Mouse (Mus musculus) thymus, adult 2 months (tissue): Measurements from ENCODE around the gene Filip1. TPM values are rescaled to one million over a fixed set of nuclear protein-coding genes. Genes with fewer than 3 reads are reported as not detected.

Source experiments
- DNase-seq: peaks from one replicate; pipeline ENCODE4 v3.0.0; 2021
- H3K27ac ChIP-seq: fragments of 200-500 bp; 2 replicates; pipeline ENCODE4 v1.5.1; 2012; ENCODE audit warnings: low read length, control low read depth; ENCODE audit not compliant: control insufficient read depth, insufficient read depth
- H3K27me3 ChIP-seq: fragments of 200-500 bp; 2 replicates; pipeline ENCODE4 v1.6.1; 2012; ENCODE audit warnings: mild to moderate bottlenecking, low read length, moderate library complexity, mixed read lengths; ENCODE audit not compliant: control insufficient read depth, insufficient read depth
- H3K36me3 ChIP-seq: fragments of 200-500 bp; 2 replicates; pipeline ENCODE4 v1.6.1; 2012; ENCODE audit warnings: mild to moderate bottlenecking, low read length, moderate library complexity; ENCODE audit not compliant: control insufficient read depth, insufficient read depth
- H3K4me1 ChIP-seq: fragments of 200-500 bp; replicated peaks from 2 replicates; pipeline ENCODE4 v1.6.1; 2012; ENCODE audit warnings: low read length; ENCODE audit not compliant: control insufficient read depth, insufficient read depth
- H3K4me3 ChIP-seq: fragments of 200-500 bp; 2 replicates; pipeline ENCODE4 v1.5.1; 2012; ENCODE audit warnings: mild to moderate bottlenecking, low read length, control low read depth, moderate library complexity; ENCODE audit not compliant: control insufficient read depth, insufficient read depth
- CTCF ChIP-seq: fragments of 200-500 bp; IDR thresholded peaks from 2 replicates; pipeline ENCODE4 v1.5.1; 2012; ENCODE audit warnings: mild to moderate bottlenecking, control low read depth, low read length, moderate library complexity, borderline replicate concordance; ENCODE audit not compliant: control insufficient read depth, poor library complexity, insufficient read depth; ENCODE audit errors: extremely low read depth
- POLR2A ChIP-seq: fragments of 200-500 bp; IDR thresholded peaks from 2 replicates; pipeline ENCODE4 v1.6.1; 2012; ENCODE audit warnings: mild to moderate bottlenecking, low read length, control low read depth, moderate library complexity; ENCODE audit not compliant: control insufficient read depth, poor library complexity, insufficient read depth; ENCODE audit errors: extremely low read depth
- WGBS: fragments of 180-500 bp; shearing (Covaris S2); methylation state at CpG from one replicate; pipeline ENCODE4 v1.1.7; 2018; 5-methylcytosine and 5-hydroxymethylcytosine counted together
- polyA plus RNA-seq: library from polyadenylated mRNA; depleted of rRNA; stranded (reverse); fragments of >200 nt; gene quantifications from 2 replicates; pipeline ENCODE4 v1.2.3, GENCODE M21; 2012

Gene Filip1
- polyA plus RNA-seq, 1 experiment = 0.90 TPM

DNA sequence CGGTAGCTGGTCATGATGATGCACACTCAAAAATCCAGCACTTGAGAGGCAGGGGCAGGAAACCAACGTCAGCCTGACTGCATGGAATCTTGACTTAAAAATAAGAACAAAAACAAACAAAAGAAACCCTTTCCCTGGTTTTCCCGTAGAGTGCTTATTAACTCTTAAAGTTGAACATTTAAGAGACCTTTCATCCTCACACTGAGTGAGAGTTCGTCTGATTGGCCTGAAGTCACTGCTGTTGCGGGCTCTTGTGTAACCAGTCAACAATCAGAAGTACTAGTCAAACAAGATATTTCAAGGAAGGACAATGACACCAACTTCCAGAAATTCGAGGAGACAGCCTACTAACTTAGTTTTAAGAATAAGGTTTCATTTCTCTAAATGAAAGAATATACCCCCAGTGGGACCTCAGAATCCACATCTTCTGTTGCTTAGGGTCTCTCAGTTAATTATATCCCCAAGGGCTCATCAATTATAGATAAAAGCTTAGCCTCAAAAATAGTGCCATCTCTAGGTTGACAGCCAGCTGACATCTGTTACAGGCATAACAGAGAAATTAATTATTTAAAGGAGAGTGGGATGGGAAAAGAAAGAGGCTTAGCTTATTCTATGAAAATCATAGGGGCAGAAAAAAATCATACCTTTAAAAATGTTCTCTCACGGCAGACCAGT lies 216.1 kb downstream of the Filip1 start:
- no peaks in the 10 kb centered on the region for H3K36me3 ChIP-seq
- peaks cover 6% of the 10 kb centered on the region for H3K4me1 ChIP-seq
- 92% methylated on average over 7 of the region's 7 CpGs for WGBS
- no peak overlapping the region for H3K27ac ChIP-seq
- no peak for DNase-seq
- H3K27me3 ChIP-seq = no peaks in the 10 kb centered on the region
- TF ChIP-seq POLR2A (no peak), CTCF (no peak)
- no peak overlapping the region for H3K4me3 ChIP-seq

DNA sequence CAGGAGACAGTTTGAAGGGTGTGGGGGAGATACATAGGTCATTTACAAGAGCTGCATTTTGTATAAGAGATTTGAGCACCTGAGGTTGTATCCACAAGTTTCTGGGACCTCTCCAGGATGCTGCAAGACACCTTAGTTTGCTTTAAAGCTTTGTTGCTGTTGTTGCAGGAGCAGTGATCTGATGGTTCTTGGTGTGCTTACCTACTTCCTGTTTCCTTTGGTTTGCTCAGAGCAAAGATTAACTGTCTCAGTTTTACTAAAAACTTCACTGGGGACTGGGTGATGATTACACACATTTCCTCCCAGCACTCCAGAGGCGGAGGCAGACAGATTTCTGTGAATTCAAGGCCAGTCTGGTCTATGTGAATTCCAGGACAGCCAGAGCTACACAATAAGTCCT lies 217.6 kb downstream of the Filip1 start:
- Histone ChIP-seq H3K27me3 (no peaks in the 10 kb centered on the region), H3K27ac (peak overlapping the region; percentile 55), H3K36me3 (no peaks in the 10 kb centered on the region), H3K4me3 (no peak overlapping the region), H3K4me1 (peaks cover 6% of the 10 kb centered on the region)
- peak; percentile 18 for DNase-seq
- WGBS = 16% methylated on average over 1 of the region's 1 CpGs
- TF ChIP-seq CTCF = no peak
- no peak for TF ChIP-seq POLR2A

DNA sequence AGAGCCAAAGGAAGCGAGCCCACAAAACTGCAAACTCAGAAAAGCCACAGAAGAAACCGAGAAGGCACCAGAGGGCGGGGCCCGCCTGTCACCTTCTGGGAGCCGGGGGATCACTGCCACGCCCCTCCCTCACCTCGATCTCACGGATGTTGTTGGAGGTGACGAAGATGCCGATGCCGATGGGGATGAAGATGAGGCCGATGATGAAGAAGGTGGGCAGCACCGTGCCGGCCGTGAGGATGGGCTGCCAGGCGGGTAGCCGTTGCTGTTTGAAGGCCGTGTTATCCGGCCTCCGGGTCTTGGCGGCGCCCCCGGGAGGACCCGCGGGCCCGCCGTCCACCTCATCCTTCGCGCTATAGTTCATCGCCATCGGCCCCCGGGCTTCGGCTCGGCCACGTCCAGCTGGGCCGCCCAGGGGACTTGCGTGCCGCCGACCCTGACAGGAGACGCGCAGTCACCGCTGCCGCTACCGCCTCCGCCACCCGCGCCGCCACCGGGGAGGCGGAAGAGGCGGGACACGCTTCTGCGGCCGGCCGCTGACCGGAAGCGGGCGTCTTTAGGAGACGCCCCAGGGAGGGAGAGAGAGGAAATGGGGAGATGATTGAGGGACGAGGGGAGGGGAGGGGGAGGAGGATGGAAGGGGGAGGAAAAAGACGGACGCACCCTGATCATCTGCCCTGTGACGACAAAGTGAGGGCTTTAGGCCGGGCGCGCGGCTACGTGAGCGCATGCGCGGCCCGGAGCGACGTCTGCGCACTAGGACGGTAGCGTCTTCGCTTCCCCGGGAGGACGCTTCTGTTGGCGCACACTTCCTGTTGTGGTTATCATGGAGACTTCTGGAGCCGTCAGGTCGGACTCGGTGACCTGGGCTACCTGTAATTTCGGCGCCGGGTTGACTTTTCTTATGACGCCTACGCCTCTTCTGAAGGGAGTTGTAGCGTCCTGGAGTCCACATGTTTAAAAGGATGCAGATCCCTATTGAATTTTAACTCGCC lies 219.5 kb downstream of the Filip1 start, which contains the start of gene Tmem30a:
Tmem30a (minus strand) TSS at position 667 of the 995 bp plus-strand sequence.
- H3K4me1 ChIP-seq = peaks cover 9% of the 10 kb centered on the region
- peak within 1 kb of the TSS; percentile 68 for H3K4me3 ChIP-seq
- no peaks in the 10 kb centered on the region for H3K36me3 ChIP-seq
- no peak for TF ChIP-seq CTCF
- peak; percentile 74 for TF ChIP-seq POLR2A
- peak; percentile 86 for DNase-seq
- WGBS = under 1% methylated on average over 91 of the region's 91 CpGs
- H3K27ac ChIP-seq = peak within 1 kb of the TSS; percentile 77
- no peaks in the 10 kb centered on the region for H3K27me3 ChIP-seq

DNA sequence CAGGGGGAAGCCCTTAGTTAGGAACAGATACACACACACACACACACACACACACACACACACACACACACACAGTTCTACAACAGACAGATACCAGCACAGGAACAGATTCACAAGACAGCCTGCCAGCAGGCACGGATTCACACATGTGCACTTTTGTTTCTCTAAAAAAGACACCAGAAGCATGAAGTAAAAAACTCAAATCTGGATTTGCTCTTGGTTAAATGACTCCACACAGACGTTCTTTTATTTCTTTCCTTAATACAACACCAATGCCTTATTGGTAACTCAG lies 226.9 kb downstream of the Filip1 start:
- TF ChIP-seq POLR2A (no peak), CTCF (no peak)
- Histone ChIP-seq H3K27me3 (no peaks in the 10 kb centered on the region), H3K4me3 (no peak overlapping the region), H3K27ac (no peak overlapping the region), H3K36me3 (no peaks in the 10 kb centered on the region), H3K4me1 (0 out of 2 replicates have a peak, but pooled peaks cover 3% of the 10 kb centered on the region)
- WGBS = 85% methylated on average over 2 of the region's 2 CpGs
- no peak for DNase-seq

DNA sequence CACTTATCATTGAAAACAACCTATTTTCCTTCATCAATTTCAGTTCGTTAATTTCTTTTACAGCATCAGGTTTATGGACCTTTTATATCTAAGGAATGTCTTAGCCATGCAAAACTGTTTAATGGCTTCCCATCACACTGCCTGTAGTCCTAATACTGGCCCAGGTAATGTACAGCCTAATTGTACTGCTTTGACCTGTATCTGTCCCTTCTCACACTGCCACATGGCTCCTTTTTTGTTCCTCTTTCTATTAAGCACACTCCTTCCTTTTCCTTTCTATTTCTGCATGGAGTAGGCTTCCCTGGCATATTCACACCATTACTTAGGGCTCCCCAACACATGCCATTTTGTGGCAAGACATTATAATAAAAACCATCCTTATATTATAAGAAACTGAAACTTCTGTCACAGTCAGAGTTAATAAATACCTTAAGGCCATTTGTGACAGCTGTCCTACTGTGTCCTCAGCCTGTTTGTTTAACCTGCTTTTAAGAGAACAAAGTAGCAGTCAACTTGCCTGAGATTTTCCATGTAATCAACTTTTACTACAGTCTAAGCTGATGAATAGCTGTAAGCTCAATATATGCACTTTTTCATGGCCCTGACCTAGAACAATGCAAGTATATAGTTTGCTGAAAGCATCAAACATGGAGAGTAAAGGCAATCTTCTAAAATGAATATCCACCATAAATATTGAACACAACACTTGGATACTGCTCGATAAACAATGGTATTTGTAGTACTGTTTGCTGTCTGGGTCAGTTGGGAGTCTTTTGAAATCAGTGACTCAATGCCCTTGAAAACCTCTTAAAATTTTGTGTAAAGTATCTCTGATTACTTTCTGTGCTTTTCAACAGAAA lies 227.5 kb downstream of the Filip1 start:
- H3K4me1 ChIP-seq = 0 out of 2 replicates have a peak, but pooled peaks cover 3% of the 10 kb centered on the region
- 84% methylated on average over 2 of the region's 2 CpGs for WGBS
- no peaks in the 10 kb centered on the region for H3K36me3 ChIP-seq
- DNase-seq = no peak
- no peak overlapping the region for H3K27ac ChIP-seq
- TF ChIP-seq CTCF (no peak), POLR2A (no peak)
- H3K4me3 ChIP-seq = no peak overlapping the region
- H3K27me3 ChIP-seq = no peaks in the 10 kb centered on the region

- Histone ChIP-seq H3K27me3 (no peaks in the 10 kb centered on the region), H3K4me3 (no peak overlapping the region), H3K27ac (no peak overlapping the region), H3K4me1 (0 out of 2 replicates have a peak, but pooled peaks cover 3% of the 10 kb centered on the region), H3K36me3 (no peaks in the 10 kb centered on the region)
- no peak for TF ChIP-seq POLR2A
- TF ChIP-seq CTCF = no peak
- DNase-seq = no peak
- 81% methylated on average over 3 of the region's 3 CpGs for WGBS
Observed at GRCm38 (mm10) chr9:79784439-79784838, 228.2 kb downstream of the Filip1 start.
